14 mouse cellular contexts compared by ENCODE assay signal in genomic region chr9:61597287-61597686, GRCm38 (mm10).
DNase-seq lines count a peak whose midpoint lies in the region; ATAC-seq and TF ChIP-seq lines count a peak whose summit lies in the region.
"Had no signal": no experiment of that assay in that cellular context is flagged by ENCODE, and none has a peak within 500 bp of the region (broad histone marks: within the 10 kb centered on the region; RNA-seq: fewer than 3 reads in every experiment).

No protein-coding gene starts in this region.

- no peak overlapping the region for H3K27ac ChIP-seq in intestine, embryonic 14.5 days (ENCODE audit: low read depth)
- no peak overlapping the region for H3K27ac ChIP-seq in intestine, embryonic 15.5 days
- no peak overlapping the region for H3K27ac ChIP-seq in ES-Bruce4 (ENCODE audit: insufficient read depth, low read length)
- no peak overlapping the region for H3K27ac ChIP-seq in embryonic facial prominence, embryonic 14.5 days (replicated peaks; ENCODE audit: low read depth, low read length)
- H3K27ac ChIP-seq in kidney, embryonic 14.5 days (ENCODE audit: low read depth, low read length), result no peak overlapping the region

- DNase-seq in embryo, embryonic 10 days (ENCODE audit: low spot score), result peak; percentile 42
- no peak for DNase-seq in embryo, embryonic 10.5 days (ENCODE audit: low spot score)
- DNase-seq in intestine, embryonic 14.5 days (ENCODE audit: low spot score), result no peak
- DNase-seq in embryonic facial prominence, embryonic 14.5 days (ENCODE audit: low spot score), result no peak
- no peak for DNase-seq in adrenal gland, adult 18-20 months (ENCODE audit: low spot score in 2 of 2)
- DNase-seq: cerebellum, adult 9-11 months; gastrocnemius, postnatal 14 days; layer of hippocampus, postnatal 36 days; thymus, postnatal 36 days had no signal

- peak overlapping the region; percentile 18; the same call in 1 of the 2 replicates for H3K4me2 ChIP-seq in intestine, embryonic 14.5 days (ENCODE audit: low read length)
- no peak overlapping the region for H3K4me2 ChIP-seq in intestine, embryonic 15.5 days (replicated peaks)
- H3K4me2 ChIP-seq in embryonic facial prominence, embryonic 14.5 days (ENCODE audit: low read depth, low read length), result peak overlapping the region; percentile 20; the same call in 1 of the 2 replicates
- no peak overlapping the region for H3K4me2 ChIP-seq in kidney, embryonic 14.5 days (replicated peaks; ENCODE audit: low read depth, low read length)

- no peaks in the 10 kb centered on the region for H3K27me3 ChIP-seq in intestine, embryonic 14.5 days (replicated peaks; ENCODE audit: control insufficient read depth, insufficient read depth, low read length)
- H3K27me3 ChIP-seq in intestine, embryonic 15.5 days (replicated peaks), result no peaks in the 10 kb centered on the region
- H3K27me3 ChIP-seq in ES-Bruce4 (ENCODE audit: control insufficient read depth, insufficient read depth, low read length, poor library complexity, severe bottlenecking), result no peaks in the 10 kb centered on the region
- no peaks in the 10 kb centered on the region for H3K27me3 ChIP-seq in embryonic facial prominence, embryonic 14.5 days (replicated peaks; ENCODE audit: control insufficient read depth, insufficient read depth, low read length)
- no peaks in the 10 kb centered on the region for H3K27me3 ChIP-seq in kidney, embryonic 14.5 days (ENCODE audit: control insufficient read depth, insufficient read depth, low read length)
- H3K27me3 ChIP-seq: CH12.LX had no signal

- ATAC-seq in intestine, embryonic 14.5 days (replicated peaks; ENCODE audit: low FRiP score, low TSS enrichment, low read depth), result peak; percentile 55; the same call in 1 of the 2 replicates
- no peak for ATAC-seq in intestine, embryonic 15.5 days
- 0 out of 2 replicates have a peak, but pooled peaks have one; percentile 30 for ATAC-seq in embryonic facial prominence, embryonic 14.5 days (ENCODE audit: low read depth)
- no peak for ATAC-seq in kidney, embryonic 14.5 days (ENCODE audit: low FRiP score, low TSS enrichment)
- ATAC-seq: hindbrain, embryonic 16.5 days had no signal

- TF ChIP-seq CTCF in ES-Bruce4 (IDR thresholded peaks at IDR 0.05; ENCODE audit: low read depth, low read length), result no peak

- peaks cover 12% of the 10 kb centered on the region; the same call in 1 of the 2 replicates for H3K4me1 ChIP-seq in intestine, embryonic 14.5 days (replicated peaks; ENCODE audit: control insufficient read depth, insufficient read depth, low read length)
- H3K4me1 ChIP-seq in intestine, embryonic 15.5 days (replicated peaks), result peaks cover 15% of the 10 kb centered on the region; the same call in 1 of the 2 replicates
- H3K4me1 ChIP-seq in ES-Bruce4 (ENCODE audit: control insufficient read depth, insufficient read depth, low read length), result peaks cover 13% of the 10 kb centered on the region
- peaks cover 18% of the 10 kb centered on the region for H3K4me1 ChIP-seq in embryonic facial prominence, embryonic 14.5 days (ENCODE audit: control insufficient read depth, insufficient read depth, low read length)
- 0 out of 2 replicates have a peak, but pooled peaks cover 5% of the 10 kb centered on the region for H3K4me1 ChIP-seq in kidney, embryonic 14.5 days (ENCODE audit: control insufficient read depth, insufficient read depth, low read length)

- no peak for TF ChIP-seq POLR2A in ES-Bruce4 (IDR thresholded peaks at IDR 0.05; ENCODE audit: insufficient read depth, low read length)

- no peaks in the 10 kb centered on the region for H3K9me3 ChIP-seq in intestine, embryonic 14.5 days (ENCODE audit: control insufficient read depth, low read length)
- H3K9me3 ChIP-seq in intestine, embryonic 15.5 days, result no peaks in the 10 kb centered on the region
- H3K9me3 ChIP-seq in ES-Bruce4 (replicated peaks; ENCODE audit: control insufficient read depth, insufficient read depth, low read length, poor library complexity, severe bottlenecking), result no peaks in the 10 kb centered on the region
- no peaks in the 10 kb centered on the region for H3K9me3 ChIP-seq in embryonic facial prominence, embryonic 14.5 days (ENCODE audit: control insufficient read depth, low read length)
- no peaks in the 10 kb centered on the region for H3K9me3 ChIP-seq in kidney, embryonic 14.5 days (ENCODE audit: control insufficient read depth, low read length)

- H3K36me3 ChIP-seq in intestine, embryonic 14.5 days (ENCODE audit: control insufficient read depth, insufficient read depth, low read length), result no peaks in the 10 kb centered on the region
- H3K36me3 ChIP-seq in intestine, embryonic 15.5 days, result no peaks in the 10 kb centered on the region
- H3K36me3 ChIP-seq in ES-Bruce4 (ENCODE audit: control insufficient read depth, insufficient read depth, low read length, poor library complexity, severe bottlenecking), result no peaks in the 10 kb centered on the region
- no peaks in the 10 kb centered on the region for H3K36me3 ChIP-seq in embryonic facial prominence, embryonic 14.5 days (ENCODE audit: control insufficient read depth, insufficient read depth, low read length)
- H3K36me3 ChIP-seq in kidney, embryonic 14.5 days (ENCODE audit: control insufficient read depth, insufficient read depth, low read length), result no peaks in the 10 kb centered on the region

- 22% methylated on average over 7 of the region's 7 CpGs for WGBS in intestine, embryonic 14.5 days
- 33% methylated on average over 7 of the region's 7 CpGs for WGBS in intestine, embryonic 15.5 days
- 20% methylated on average over 6 of the region's 7 CpGs for WGBS in embryonic facial prominence, embryonic 14.5 days
- 23% methylated on average over 7 of the region's 7 CpGs for WGBS in kidney, embryonic 14.5 days

- H3K9ac ChIP-seq in intestine, embryonic 14.5 days (ENCODE audit: low read length), result no peak overlapping the region
- no peak overlapping the region for H3K9ac ChIP-seq in intestine, embryonic 15.5 days
- H3K9ac ChIP-seq in ES-Bruce4 (ENCODE audit: low read depth, poor library complexity, severe bottlenecking), result no peak overlapping the region
- H3K9ac ChIP-seq in embryonic facial prominence, embryonic 14.5 days (ENCODE audit: low read depth, low read length), result no peak overlapping the region
- no peak overlapping the region for H3K9ac ChIP-seq in kidney, embryonic 14.5 days (ENCODE audit: low read depth, low read length)

- TF ChIP-seq EP300 in ES-Bruce4 (IDR thresholded peaks at IDR 0.05; ENCODE audit: insufficient read depth, low read depth, low read length), result peak; percentile 39; the same call in 1 of the 2 replicates

- no peak overlapping the region for H3K4me3 ChIP-seq in intestine, embryonic 14.5 days (ENCODE audit: low read depth, low read length)
- no peak overlapping the region for H3K4me3 ChIP-seq in intestine, embryonic 15.5 days (replicated peaks)
- H3K4me3 ChIP-seq in ES-Bruce4 (ENCODE audit: low read depth, low read length), result no peak overlapping the region
- no peak overlapping the region for H3K4me3 ChIP-seq in embryonic facial prominence, embryonic 14.5 days (ENCODE audit: low read depth, low read length)
- no peak overlapping the region for H3K4me3 ChIP-seq in kidney, embryonic 14.5 days (ENCODE audit: low read length)

Comparison
In these comparisons a context has a peak if more than half of its experiments do, and no peak if none do; other contexts are left out.
1. ATAC-seq: peak in intestine, embryonic 14.5 days (single experiment) and embryonic facial prominence, embryonic 14.5 days (single experiment); none in intestine, embryonic 15.5 days (single experiment) and kidney, embryonic 14.5 days (single experiment).
2. H3K4me2 ChIP-seq: peak in intestine, embryonic 14.5 days (single experiment) and embryonic facial prominence, embryonic 14.5 days (single experiment); none in intestine, embryonic 15.5 days (single experiment) and kidney, embryonic 14.5 days (single experiment).